Mouse (Mus musculus): Measurements from ENCODE around the gene Ep400. TPM values are rescaled to one million over a fixed set of nuclear protein-coding genes. Genes with fewer than 3 reads are reported as not detected.
"Not testable (repeated sequence)": the region's sequence is repeated elsewhere in the genome, so short reads cannot be mapped to it uniquely, and the experiment has no call there.

Gene Ep400
- polyA plus RNA-seq, 1 experiment from 2014 or later, result 59.0 TPM

DNA sequence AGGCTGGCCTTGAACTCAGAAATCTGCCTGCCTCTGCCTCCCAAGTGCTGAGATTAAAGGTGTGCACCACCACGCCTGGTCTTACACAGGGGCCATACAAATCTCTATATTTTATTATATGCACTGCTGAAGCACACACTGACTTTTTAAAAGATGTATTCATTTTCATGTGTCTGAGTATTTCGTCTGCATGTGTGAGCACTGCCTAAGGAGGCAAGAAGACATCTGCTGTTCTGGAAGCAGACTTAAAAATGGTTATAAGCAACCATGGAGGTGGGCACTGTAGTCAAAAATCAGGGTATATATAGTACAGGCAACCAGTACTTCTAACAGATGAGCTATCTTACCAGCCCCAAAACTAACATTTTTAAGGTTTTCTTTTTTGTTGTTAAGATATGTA, 39.3 kb downstream of the Ep400 start:
- 92% methylated on average over 2 of the region's 2 CpGs for WGBS
- Histone ChIP-seq H3K4me2 (ENCODE audit: low read depth, low read length, severe bottlenecking) (no peak overlapping the region), H3K27me3 (ENCODE audit: control insufficient read depth, insufficient read depth, low read length) (no peaks in the 10 kb centered on the region), H3K9me3 (ENCODE audit: control insufficient read depth, low read length) (no peaks in the 10 kb centered on the region), H3K9ac (ENCODE audit: low read length) (no peak overlapping the region), H3K4me3 (ENCODE audit: low read depth, low read length) (no peak overlapping the region), H3K4me1 (replicated peaks; ENCODE audit: control insufficient read depth, insufficient read depth, low read length) (no peaks in the 10 kb centered on the region), H3K36me3 (ENCODE audit: control insufficient read depth, insufficient read depth, low read length) (peaks cover 4% of the 10 kb centered on the region; the same call in 1 of the 2 replicates), H3K27ac (ENCODE audit: low read depth, low read length) (no peak overlapping the region)
- ATAC-seq (replicated peaks; ENCODE audit: low FRiP score) (no peak), DNase-seq (ENCODE audit: low spot score) (no peak)

DNA sequence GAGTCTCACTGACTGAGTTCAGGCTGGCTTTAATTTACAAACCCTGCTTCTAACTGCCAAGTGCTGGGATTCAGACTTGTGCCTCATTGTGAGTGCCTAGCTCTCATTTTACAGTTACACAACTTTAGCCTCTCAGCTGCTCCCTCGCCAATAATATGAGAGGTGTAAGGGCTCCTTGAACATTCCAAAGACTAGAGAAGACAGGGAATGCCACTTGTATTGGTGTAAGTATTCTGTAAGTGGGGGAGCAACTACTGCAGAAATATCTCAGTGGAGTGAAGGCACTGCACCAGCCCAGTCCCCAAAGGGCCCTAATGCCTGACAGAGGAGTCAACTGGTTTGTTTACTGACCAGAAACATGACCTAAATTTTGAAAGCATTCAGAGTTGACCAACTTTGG, 42.7 kb downstream of the Ep400 start:
- no peaks in the 10 kb centered on the region for H3K9me3 ChIP-seq (ENCODE audit: control insufficient read depth, low read length)
- H3K27me3 ChIP-seq (ENCODE audit: control insufficient read depth, insufficient read depth, low read length), result no peaks in the 10 kb centered on the region
- no peaks in the 10 kb centered on the region for H3K4me1 ChIP-seq (replicated peaks; ENCODE audit: control insufficient read depth, insufficient read depth, low read length)
- H3K36me3 ChIP-seq (ENCODE audit: control insufficient read depth, insufficient read depth, low read length), result peaks cover 6% of the 10 kb centered on the region
- H3K9ac ChIP-seq (ENCODE audit: low read length), result no peak overlapping the region
- WGBS, result 95% methylated on average over 1 of the region's 1 CpGs
- no peak overlapping the region for H3K4me2 ChIP-seq (ENCODE audit: low read depth, low read length, severe bottlenecking)
- H3K27ac ChIP-seq (ENCODE audit: low read depth, low read length), result no peak overlapping the region
- H3K4me3 ChIP-seq (ENCODE audit: low read depth, low read length), result no peak overlapping the region
- no peak for DNase-seq (ENCODE audit: low spot score)
- no peak for ATAC-seq (replicated peaks; ENCODE audit: low FRiP score)

DNA sequence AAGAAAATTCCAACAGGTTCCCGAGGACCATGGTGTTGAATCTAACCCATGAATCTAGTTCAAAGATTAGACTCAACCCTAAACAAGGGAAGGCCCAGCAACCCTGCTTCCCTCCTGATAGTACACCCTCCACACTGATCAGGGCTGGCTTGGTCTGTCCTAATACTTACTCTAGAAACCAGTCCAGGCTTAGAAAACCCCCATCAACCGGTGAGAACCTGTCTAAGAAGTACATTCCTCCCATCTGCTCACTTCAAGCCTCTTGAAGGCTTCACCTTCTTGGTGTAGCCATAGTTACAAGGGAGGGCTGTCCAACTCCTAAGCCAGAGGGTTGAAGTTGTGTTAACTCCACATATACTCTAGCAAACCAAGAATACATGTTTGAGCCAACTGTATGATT, 47.0 kb downstream of the Ep400 start:
- no peak overlapping the region for H3K9ac ChIP-seq (ENCODE audit: low read length)
- ATAC-seq (replicated peaks; ENCODE audit: low FRiP score), result no peak
- no peak overlapping the region for H3K4me2 ChIP-seq (ENCODE audit: low read depth, low read length, severe bottlenecking)
- H3K27ac ChIP-seq (ENCODE audit: low read depth, low read length), result no peak overlapping the region
- DNase-seq (ENCODE audit: low spot score), result no peak
- H3K4me1 ChIP-seq (replicated peaks; ENCODE audit: control insufficient read depth, insufficient read depth, low read length), result no peaks in the 10 kb centered on the region
- H3K9me3 ChIP-seq (ENCODE audit: control insufficient read depth, low read length), result no peaks in the 10 kb centered on the region
- WGBS, result 95% methylated on average over 2 of the region's 2 CpGs
- H3K36me3 ChIP-seq (ENCODE audit: control insufficient read depth, insufficient read depth, low read length), result peaks cover 10% of the 10 kb centered on the region
- no peak overlapping the region for H3K4me3 ChIP-seq (ENCODE audit: low read depth, low read length)
- no peaks in the 10 kb centered on the region for H3K27me3 ChIP-seq (ENCODE audit: control insufficient read depth, insufficient read depth, low read length)

DNA sequence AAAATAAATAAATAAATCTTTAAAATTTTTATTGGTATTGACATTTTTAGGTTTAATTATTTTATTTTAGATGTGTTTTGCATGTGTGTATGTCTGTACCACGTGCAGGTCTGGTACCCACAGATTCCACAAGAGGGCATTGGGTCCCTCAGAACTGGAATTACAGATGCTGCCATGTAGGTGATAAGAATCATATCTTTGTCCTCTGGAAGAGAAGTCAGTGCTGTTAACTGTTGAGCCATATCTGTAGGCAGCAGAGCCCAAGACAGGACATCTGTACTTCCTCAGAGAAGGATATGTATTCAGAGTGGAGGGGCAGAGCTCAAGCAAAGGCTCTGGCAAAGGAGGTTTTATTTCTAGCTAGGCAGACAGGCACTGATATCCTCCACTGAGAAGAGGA, 49.1 kb downstream of the Ep400 start:
- not testable (repeated sequence) for H3K27me3 ChIP-seq (ENCODE audit: control insufficient read depth, insufficient read depth, low read length); DNase-seq (ENCODE audit: low spot score); ATAC-seq (replicated peaks; ENCODE audit: low FRiP score); H3K4me2 ChIP-seq (ENCODE audit: low read depth, low read length, severe bottlenecking); H3K9me3 ChIP-seq (ENCODE audit: control insufficient read depth, low read length); H3K27ac ChIP-seq (ENCODE audit: low read depth, low read length); H3K9ac ChIP-seq (ENCODE audit: low read length); H3K4me3 ChIP-seq (ENCODE audit: low read depth, low read length); H3K4me1 ChIP-seq (replicated peaks; ENCODE audit: control insufficient read depth, insufficient read depth, low read length)
- peaks cover 10% of the 10 kb centered on the region for H3K36me3 ChIP-seq (ENCODE audit: control insufficient read depth, insufficient read depth, low read length)
- WGBS, result 89% methylated on average over 1 of the region's 1 CpGs

DNA sequence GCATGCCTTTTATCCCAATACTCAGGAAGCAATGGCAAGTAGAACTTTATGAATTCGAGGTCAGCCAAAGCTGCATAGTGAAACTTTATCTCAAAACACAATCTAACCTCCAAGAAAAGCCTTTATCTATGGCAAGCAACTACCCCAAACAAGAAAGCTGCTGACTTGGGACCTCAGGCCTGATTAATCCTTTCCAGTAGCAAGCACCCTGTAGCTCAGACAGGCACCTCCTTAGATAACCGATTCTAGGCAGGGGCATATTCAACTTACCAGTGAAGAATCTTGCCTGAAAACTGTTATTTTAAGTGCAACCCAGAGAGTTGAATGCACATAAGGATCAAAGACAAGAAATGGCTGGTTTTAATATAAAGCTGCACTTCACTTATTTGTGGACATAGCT, 59.1 kb downstream of the Ep400 start:
- Histone ChIP-seq H3K9me3 (ENCODE audit: control insufficient read depth, low read length) (no peaks in the 10 kb centered on the region), H3K27me3 (ENCODE audit: control insufficient read depth, insufficient read depth, low read length) (no peaks in the 10 kb centered on the region), H3K36me3 (ENCODE audit: control insufficient read depth, insufficient read depth, low read length) (no peaks in the 10 kb centered on the region; the same call in 1 of the 2 replicates), H3K27ac (ENCODE audit: low read depth, low read length) (no peak overlapping the region), H3K4me3 (ENCODE audit: low read depth, low read length) (no peak overlapping the region), H3K4me2 (ENCODE audit: low read depth, low read length, severe bottlenecking) (no peak overlapping the region), H3K4me1 (replicated peaks; ENCODE audit: control insufficient read depth, insufficient read depth, low read length) (no peaks in the 10 kb centered on the region), H3K9ac (ENCODE audit: low read length) (no peak overlapping the region)
- DNase-seq (ENCODE audit: low spot score), result no peak
- 91% methylated on average over 2 of the region's 2 CpGs for WGBS
- no peak for ATAC-seq (replicated peaks; ENCODE audit: low FRiP score)

DNA sequence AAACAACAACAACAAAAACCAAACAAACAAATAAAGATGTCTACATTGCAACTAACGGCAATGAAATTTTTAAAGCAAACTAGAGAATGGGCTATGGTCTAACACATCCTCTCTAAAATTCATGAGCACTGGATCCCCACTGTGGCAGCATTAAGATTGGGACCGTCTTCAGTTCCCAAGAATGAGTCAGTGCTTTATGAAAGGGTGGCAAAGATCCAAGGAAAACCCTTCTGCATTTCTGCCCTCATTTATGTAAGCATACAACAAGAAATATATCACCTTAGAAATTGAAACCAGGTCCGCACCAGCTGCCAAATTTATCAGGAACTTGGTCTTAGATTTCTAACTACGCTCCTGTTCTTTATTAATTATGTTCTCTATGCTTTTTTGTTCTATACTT, 61.3 kb downstream of the Ep400 start:
- H3K4me1 ChIP-seq (replicated peaks; ENCODE audit: control insufficient read depth, insufficient read depth, low read length), result no peaks in the 10 kb centered on the region
- ATAC-seq (replicated peaks; ENCODE audit: low FRiP score), result no peak
- no peak overlapping the region for H3K27ac ChIP-seq (ENCODE audit: low read depth, low read length)
- WGBS, result 97% methylated on average over 4 of the region's 4 CpGs
- no peak for DNase-seq (ENCODE audit: low spot score)
- no peaks in the 10 kb centered on the region; the same call in 1 of the 2 replicates for H3K36me3 ChIP-seq (ENCODE audit: control insufficient read depth, insufficient read depth, low read length)
- no peaks in the 10 kb centered on the region for H3K27me3 ChIP-seq (ENCODE audit: control insufficient read depth, insufficient read depth, low read length)
- no peak overlapping the region for H3K4me2 ChIP-seq (ENCODE audit: low read depth, low read length, severe bottlenecking)
- no peak overlapping the region for H3K9ac ChIP-seq (ENCODE audit: low read length)
- H3K9me3 ChIP-seq (ENCODE audit: control insufficient read depth, low read length), result no peaks in the 10 kb centered on the region
- H3K4me3 ChIP-seq (ENCODE audit: low read depth, low read length), result no peak overlapping the region

DNA sequence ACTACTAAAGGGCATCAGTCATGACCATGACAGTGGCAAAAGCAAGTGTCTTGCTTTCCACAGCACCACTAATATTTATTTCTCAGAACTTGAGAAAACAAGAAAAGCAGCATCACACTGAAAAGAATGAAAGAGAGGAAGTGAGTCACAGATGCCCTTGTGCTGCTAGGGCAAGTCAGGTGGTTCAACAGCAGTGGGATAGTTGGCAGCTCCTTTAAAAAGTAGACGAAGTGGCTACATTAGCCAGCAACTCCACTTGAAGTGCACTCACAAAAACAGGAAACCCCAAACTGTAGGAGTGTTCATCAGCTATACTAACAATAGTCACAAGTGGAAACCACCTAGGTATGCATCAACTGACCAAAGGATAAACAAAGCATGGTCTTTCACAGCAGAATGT, 66.5 kb downstream of the Ep400 start:
- H3K9me3 ChIP-seq (ENCODE audit: control insufficient read depth, low read length), result no peaks in the 10 kb centered on the region
- H3K4me3 ChIP-seq (ENCODE audit: low read depth, low read length), result no peak overlapping the region
- 97% methylated on average over 1 of the region's 1 CpGs for WGBS
- no peak overlapping the region for H3K27ac ChIP-seq (ENCODE audit: low read depth, low read length)
- H3K9ac ChIP-seq (ENCODE audit: low read length), result no peak overlapping the region
- H3K4me2 ChIP-seq (ENCODE audit: low read depth, low read length, severe bottlenecking), result no peak overlapping the region
- H3K27me3 ChIP-seq (ENCODE audit: control insufficient read depth, insufficient read depth, low read length), result no peaks in the 10 kb centered on the region
- DNase-seq (ENCODE audit: low spot score) (no peak), ATAC-seq (replicated peaks; ENCODE audit: low FRiP score) (no peak)
- no peaks in the 10 kb centered on the region for H3K4me1 ChIP-seq (replicated peaks; ENCODE audit: control insufficient read depth, insufficient read depth, low read length)
- H3K36me3 ChIP-seq (ENCODE audit: control insufficient read depth, insufficient read depth, low read length), result peaks cover 2% of the 10 kb centered on the region; the same call in 1 of the 2 replicates

DNA sequence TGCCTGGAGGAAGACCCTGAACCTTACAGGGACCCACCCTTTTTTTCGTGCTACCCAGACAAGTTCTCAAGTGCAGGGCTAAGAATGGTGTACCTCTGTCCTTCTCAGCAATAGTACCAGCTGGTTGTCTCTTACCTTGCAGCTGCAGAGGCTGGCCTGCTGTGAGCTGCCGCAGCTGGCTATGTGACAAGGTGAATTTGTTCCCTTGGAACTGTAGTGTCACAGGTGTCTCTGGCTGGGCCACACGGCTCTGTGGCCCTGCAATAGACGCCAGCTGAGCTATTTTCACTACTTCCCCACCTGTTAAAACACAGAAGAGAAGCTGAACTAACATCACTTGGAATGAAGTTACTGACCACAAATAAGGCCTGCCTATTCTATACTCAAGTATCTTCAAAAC, 71.9 kb downstream of the Ep400 start:
- Histone ChIP-seq H3K4me3 (ENCODE audit: low read depth, low read length) (no peak overlapping the region), H3K9me3 (ENCODE audit: control insufficient read depth, low read length) (no peaks in the 10 kb centered on the region), H3K4me1 (replicated peaks; ENCODE audit: control insufficient read depth, insufficient read depth, low read length) (no peaks in the 10 kb centered on the region), H3K4me2 (ENCODE audit: low read depth, low read length, severe bottlenecking) (no peak overlapping the region), H3K9ac (ENCODE audit: low read length) (no peak overlapping the region), H3K27ac (ENCODE audit: low read depth, low read length) (no peak overlapping the region), H3K27me3 (ENCODE audit: control insufficient read depth, insufficient read depth, low read length) (no peaks in the 10 kb centered on the region), H3K36me3 (ENCODE audit: control insufficient read depth, insufficient read depth, low read length) (peaks cover 7% of the 10 kb centered on the region; the same call in 1 of the 2 replicates)
- 90% methylated on average over 4 of the region's 4 CpGs for WGBS
- no peak for DNase-seq (ENCODE audit: low spot score)
- ATAC-seq (replicated peaks; ENCODE audit: low FRiP score), result no peak

DNA sequence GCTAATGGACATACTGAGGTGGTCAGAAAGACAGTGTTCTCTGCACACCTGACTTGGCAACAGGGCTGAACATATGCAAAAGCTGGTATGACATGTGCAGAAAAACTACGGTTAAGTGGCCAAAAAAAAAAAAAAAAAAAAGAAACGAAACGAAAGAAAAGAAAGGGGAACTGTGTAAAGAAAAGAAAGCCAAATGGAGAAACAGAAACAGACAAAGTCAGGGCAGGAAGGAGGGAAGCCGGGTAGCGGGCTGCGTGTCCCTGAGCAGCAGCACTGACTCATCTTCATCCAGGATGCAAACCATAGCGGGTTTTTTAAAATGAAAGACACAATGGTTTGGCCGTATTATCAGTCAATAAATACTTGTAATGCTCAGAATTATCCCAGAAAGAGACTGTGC, 88.5 kb downstream of the Ep400 start:
- ATAC-seq (replicated peaks; ENCODE audit: low FRiP score), result no peak

More for the DNA sequence above, 88.5 kb downstream of the Ep400 start:
- H3K4me2 ChIP-seq (ENCODE audit: low read depth, low read length, severe bottlenecking), result no peak overlapping the region
- H3K36me3 ChIP-seq (ENCODE audit: control insufficient read depth, insufficient read depth, low read length), result peaks cover 14% of the 10 kb centered on the region; the same call in 1 of the 2 replicates
- no peak for DNase-seq (ENCODE audit: low spot score)
- no peak overlapping the region for H3K27ac ChIP-seq (ENCODE audit: low read depth, low read length)
- H3K4me1 ChIP-seq (replicated peaks; ENCODE audit: control insufficient read depth, insufficient read depth, low read length), result no peaks in the 10 kb centered on the region
- no peak overlapping the region for H3K9ac ChIP-seq (ENCODE audit: low read length)
- H3K9me3 ChIP-seq (ENCODE audit: control insufficient read depth, low read length), result no peaks in the 10 kb centered on the region
- no peak overlapping the region for H3K4me3 ChIP-seq (ENCODE audit: low read depth, low read length)
- 92% methylated on average over 7 of the region's 8 CpGs for WGBS
- no peaks in the 10 kb centered on the region for H3K27me3 ChIP-seq (ENCODE audit: control insufficient read depth, insufficient read depth, low read length)
